Mouse (Mus musculus) colon, adult 2 months (tissue): ENCODE results near the gene Tlcd2. TPM values are rescaled to one million over a fixed set of nuclear protein-coding genes. Genes with fewer than 3 reads are reported as not detected.

Source experiments
- polyA plus RNA-seq: library from polyadenylated mRNA; depleted of rRNA; stranded (reverse); fragments of >200 nt; gene quantifications from 2 replicates; pipeline ENCODE4 v1.2.3, GENCODE M21; 2012; rRNA removed

The Tlcd2 gene
- polyA plus RNA-seq, result 14.5 and 19.6 TPM in 2 replicates

DNA sequence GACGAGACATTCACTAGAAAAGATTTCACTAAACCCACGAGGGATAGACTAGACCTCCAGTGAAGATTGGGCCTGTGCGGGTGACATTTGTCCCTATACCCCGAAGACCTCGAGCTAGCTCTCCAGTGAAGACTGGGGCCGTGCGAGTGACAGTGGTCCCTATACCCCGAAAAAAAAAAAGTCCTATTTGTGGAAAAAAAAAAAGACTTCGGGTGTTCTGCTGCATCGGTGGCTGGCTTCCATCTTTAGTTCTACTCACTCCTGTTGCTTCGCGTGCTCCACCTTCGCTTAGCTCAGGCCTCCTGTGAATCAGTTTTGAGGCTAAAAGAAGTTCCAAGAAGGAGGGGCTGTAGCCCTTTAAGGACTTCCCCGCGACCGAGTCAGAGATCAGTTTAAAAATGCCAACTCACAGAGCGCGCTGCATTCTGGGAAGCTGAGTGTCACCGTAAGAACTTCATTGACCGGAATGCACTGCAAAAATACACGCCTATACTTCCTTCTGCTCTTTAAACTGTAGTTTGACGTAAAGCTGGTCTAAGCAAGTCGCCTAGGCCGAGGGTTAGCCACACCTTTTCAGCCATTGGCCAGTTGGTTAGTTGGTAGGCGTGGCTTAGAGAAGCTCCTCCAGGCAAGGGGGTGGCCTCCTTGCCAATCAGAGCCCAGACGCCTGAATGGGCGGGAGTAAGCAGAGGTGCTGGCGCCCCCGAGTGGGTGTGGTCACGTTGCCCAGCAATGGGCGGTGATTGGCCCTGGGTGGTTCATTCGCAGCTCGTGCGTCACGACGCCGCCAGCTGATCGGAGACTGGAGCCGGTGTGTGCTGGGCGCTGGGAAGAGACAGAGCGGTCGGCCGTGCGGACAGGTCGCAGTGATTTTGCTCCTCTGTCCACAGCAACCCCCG lies at the start of gene Tlcd2:
Gene Tlcd2, plus strand, starts transcription at position 872 of the 899 bp plus-strand sequence.

GRCm38 (mm10) chr11:75422013-75422792 lies 39.3 kb upstream of the Tlcd2 start, which contains the start of gene Serpinf1:
Gene Serpinf1, minus strand, starts transcription at chr11:75422701.

GRCm38 (mm10) chr11:75439363-75439762 lies 22.2 kb upstream of the Tlcd2 start, which contains the start of gene Serpinf2:
Gene Serpinf2, minus strand, starts transcription at chr11:75439591.

DNA sequence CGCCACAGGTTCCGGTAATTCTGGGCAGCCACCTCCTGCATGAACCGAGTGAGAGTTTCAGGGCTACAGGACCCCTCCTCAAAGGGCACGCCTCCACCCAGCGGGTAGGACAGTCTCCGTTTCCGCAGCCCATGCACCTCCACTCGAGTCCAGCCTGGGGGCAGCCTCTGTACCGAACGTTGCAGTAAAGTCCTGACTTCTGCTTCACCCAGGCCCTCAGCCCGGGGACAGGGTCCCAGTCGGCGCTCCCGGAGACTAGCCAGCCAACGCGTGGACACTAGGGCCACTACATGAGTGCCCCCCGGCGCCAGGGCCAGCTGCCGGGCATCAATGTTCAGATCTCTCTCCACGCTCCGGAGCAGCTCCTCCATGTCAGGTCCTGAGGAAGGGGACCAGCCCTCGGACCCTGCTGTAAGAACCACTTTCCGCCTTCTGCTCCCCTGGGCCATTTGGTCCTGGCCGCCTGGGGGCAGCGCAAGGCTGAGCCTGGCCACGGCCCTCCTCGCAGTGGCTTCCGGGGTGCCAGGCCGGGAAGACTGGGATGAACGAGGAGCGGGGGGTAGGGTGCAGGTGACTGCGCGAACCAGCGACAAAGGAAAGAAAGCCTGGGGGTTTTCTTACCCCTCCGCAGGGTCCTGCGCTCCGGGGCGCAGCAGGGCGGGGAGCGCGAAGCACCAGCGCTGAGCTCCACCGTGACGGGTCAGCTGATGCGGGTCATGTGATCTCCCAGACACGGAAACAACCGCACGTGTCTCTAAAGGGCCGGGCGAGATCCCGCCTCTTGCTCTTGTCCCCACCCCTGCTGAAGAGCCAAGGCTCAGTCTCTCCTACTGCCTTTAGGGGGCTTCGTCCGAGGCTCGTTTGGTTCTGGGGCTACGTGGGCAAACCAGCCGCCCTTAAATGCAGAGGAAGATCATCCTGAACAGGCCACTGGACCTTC lies 7.3 kb upstream of the Tlcd2 start, which contains the start of gene Wdr81:
Gene Wdr81, minus strand, starts transcription at position 727 of the 940 bp plus-strand sequence.

DNA sequence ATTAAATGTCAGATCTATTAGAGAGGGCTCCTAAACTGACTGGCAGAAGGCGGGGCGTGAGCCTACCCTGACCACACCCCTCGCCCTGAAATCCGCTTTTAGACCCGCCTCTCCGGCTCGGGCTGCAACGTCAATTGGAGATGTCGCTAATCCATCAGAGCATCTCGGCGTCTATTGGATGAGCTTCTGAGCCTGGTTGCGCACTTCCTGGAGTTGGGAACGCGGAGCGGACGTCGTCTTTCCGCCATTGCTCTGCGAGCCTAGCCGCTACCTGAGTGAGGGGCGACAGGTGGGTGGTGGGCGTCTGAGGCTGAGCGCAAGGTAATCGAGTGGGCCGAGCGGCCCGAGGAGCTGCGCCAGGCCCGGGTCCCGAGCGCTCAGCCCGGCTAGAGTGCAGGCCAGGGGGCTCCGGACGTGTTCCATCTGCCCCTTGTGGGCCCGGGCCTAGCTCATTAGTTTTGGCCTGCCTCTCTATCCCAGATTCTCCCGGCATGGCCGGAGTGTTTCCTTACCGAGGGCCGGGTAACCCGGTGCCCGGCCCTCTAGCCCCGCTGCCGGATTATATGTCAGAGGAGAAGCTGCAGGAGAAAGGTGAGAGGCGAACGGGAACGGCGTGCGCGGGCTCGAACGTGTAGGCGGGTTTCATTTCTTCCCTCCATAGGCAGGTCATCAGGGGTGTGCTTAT lies 25.2 kb downstream of the Tlcd2 start, which contains the start of gene Prpf8:
Gene Prpf8, plus strand, starts transcription at position 216 of the 685 bp plus-strand sequence.

GRCm38 (mm10) chr11:75509741-75510626 lies 48.5 kb downstream of the Tlcd2 start, which contains the start of gene Rilp:
Gene Rilp, plus strand, starts transcription at chr11:75510094.

GRCm38 (mm10) chr11:75513336-75513735 lies 51.8 kb downstream of the Tlcd2 start, which contains the start of gene Scarf1:
Gene Scarf1, plus strand, starts transcription at chr11:75513540.

Other genes with a start within 250 kb of the Tlcd2 start
- gene Rpa1, start 113.4 kb upstream of the Tlcd2 start, polyA plus RNA-seq, result 9.9 and 14.4 TPM in 2 replicates
- gene Smyd4, start 113.3 kb upstream of the Tlcd2 start, polyA plus RNA-seq, result 2.6 and 4.5 TPM in 2 replicates
- 27.8 and 32.3 TPM in 2 replicates for gene Serpinf1, start 39.0 kb upstream of the Tlcd2 start, polyA plus RNA-seq
- gene Serpinf2, start 22.1 kb upstream of the Tlcd2 start, polyA plus RNA-seq, result 0.88 and 1.9 TPM in 2 replicates
- gene Wdr81, start 7.0 kb upstream of the Tlcd2 start, polyA plus RNA-seq, result 20.5 and 24.9 TPM in 2 replicates
- gene Prpf8, start 25.1 kb downstream of the Tlcd2 start, polyA plus RNA-seq, result 48.5 and 53.9 TPM in 2 replicates
- gene Rilp, start 48.4 kb downstream of the Tlcd2 start, polyA plus RNA-seq, result 12.3 and 13.1 TPM in 2 replicates
- 14.3 and 15.1 TPM in 2 replicates for gene Scarf1, start 51.8 kb downstream of the Tlcd2 start, polyA plus RNA-seq
- gene Slc43a2, start 70.0 kb downstream of the Tlcd2 start, polyA plus RNA-seq, result 18.6 and 19.8 TPM in 2 replicates
- gene Pitpna, start 126.4 kb downstream of the Tlcd2 start, polyA plus RNA-seq, result 55.8 and 70.1 TPM in 2 replicates
- gene Inpp5k, start 169.3 kb downstream of the Tlcd2 start, polyA plus RNA-seq, result 38.6 and 40.4 TPM in 2 replicates
- 73.3 and 74.1 TPM in 2 replicates for gene Myo1c, start 188.8 kb downstream of the Tlcd2 start, polyA plus RNA-seq
- gene Crk, start 217.5 kb downstream of the Tlcd2 start, polyA plus RNA-seq, result 198 and 236 TPM in 2 replicates